Mouse (Mus musculus) embryonic facial prominence, embryonic 12.5 days (tissue): ENCODE measurements around the gene Exoc2. TPM values are rescaled to one million over a fixed set of nuclear protein-coding genes. Genes with fewer than 3 reads are reported as not detected.

Experiments used
- ATAC-seq: fragments of 200-750 bp; cut with Nextera tagmentation; 2 replicates; pipeline ENCODE4 v1.8.0; 2017; ENCODE audit not compliant: insufficient number of reproducible peaks, insufficient read depth, low FRiP score, low TSS enrichment
- H3K27ac ChIP-seq: fragments of 300-500 bp; sonication (generic); 2 replicates; pipeline ENCODE4 v1.5.1; 2016; ENCODE audit warnings: mild to moderate bottlenecking
- H3K27me3 ChIP-seq: fragments of 300-500 bp; sonication (generic); 2 replicates; pipeline ENCODE4 v1.6.1; 2016; ENCODE audit warnings: mild to moderate bottlenecking, moderate library complexity
- H3K36me3 ChIP-seq: fragments of 300-500 bp; sonication (generic); 2 replicates; pipeline ENCODE4 v1.6.1; 2016; ENCODE audit warnings: mild to moderate bottlenecking
- H3K4me1 ChIP-seq: fragments of 300-500 bp; sonication (generic); 2 replicates; pipeline ENCODE4 v1.6.1; 2016
- H3K4me2 ChIP-seq: fragments of 300-500 bp; sonication (generic); replicated peaks from 2 replicates; pipeline ENCODE4 v1.6.1; 2016; ENCODE audit warnings: mild to moderate bottlenecking, moderate library complexity
- H3K4me3 ChIP-seq: fragments of 300-500 bp; sonication (generic); 2 replicates; pipeline ENCODE4 v1.5.1; 2016; ENCODE audit warnings: mild to moderate bottlenecking
- H3K9ac ChIP-seq: fragments of 300-500 bp; sonication (generic); 2 replicates; pipeline ENCODE4 v1.6.1; 2016; ENCODE audit warnings: mild to moderate bottlenecking, moderate library complexity
- H3K9me3 ChIP-seq: fragments of 300-500 bp; sonication (generic); 2 replicates; pipeline ENCODE4 v1.6.1; 2016; ENCODE audit warnings: mild to moderate bottlenecking, moderate library complexity
- WGBS: fragments of 180-500 bp; shearing (Covaris S2); methylation state at CpG from one replicate; pipeline ENCODE4 v1.1.7; 2016; 5-methylcytosine and 5-hydroxymethylcytosine counted together
- polyA plus RNA-seq: library from polyadenylated mRNA; unstranded; fragments of >200 nt; fragmentation: Nextera tagmentation; extraction: Ambion mirVana; gene quantifications from 2 replicates; pipeline ENCODE4 v1.2.1, GENCODE M21; 2016

Exoc2 gene
- polyA plus RNA-seq, 1 experiment from 2014 or later = 40.8 TPM

DNA sequence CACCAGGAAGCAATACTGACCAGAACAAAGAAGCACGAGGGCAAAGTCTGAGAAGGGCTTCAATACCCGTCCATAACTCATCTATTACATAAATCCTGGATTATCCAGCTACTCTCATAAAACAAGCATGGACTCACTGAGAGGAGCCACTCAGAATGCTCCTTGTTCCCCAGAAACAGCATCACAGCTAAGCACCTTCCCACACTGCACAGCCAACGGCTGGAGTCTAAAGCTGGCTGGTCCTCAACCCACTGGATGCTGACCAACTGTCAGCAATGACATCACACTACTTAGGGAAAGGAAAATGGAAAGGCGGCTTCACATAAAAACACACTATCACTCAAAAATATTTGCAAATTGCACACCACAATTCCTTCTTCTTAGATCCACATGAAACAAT lies 5.6 kb downstream of the Exoc2 start:
- WGBS = 63% methylated on average over 4 of the region's 4 CpGs
- Histone ChIP-seq H3K4me1 (peaks cover 20% of the 10 kb centered on the region), H3K27ac (no peak overlapping the region), H3K4me3 (no peak overlapping the region), H3K9ac (no peak overlapping the region), H3K27me3 (no peaks in the 10 kb centered on the region), H3K4me2 (no peak overlapping the region), H3K9me3 (no peaks in the 10 kb centered on the region), H3K36me3 (no peaks in the 10 kb centered on the region)
- ATAC-seq = no peak

DNA sequence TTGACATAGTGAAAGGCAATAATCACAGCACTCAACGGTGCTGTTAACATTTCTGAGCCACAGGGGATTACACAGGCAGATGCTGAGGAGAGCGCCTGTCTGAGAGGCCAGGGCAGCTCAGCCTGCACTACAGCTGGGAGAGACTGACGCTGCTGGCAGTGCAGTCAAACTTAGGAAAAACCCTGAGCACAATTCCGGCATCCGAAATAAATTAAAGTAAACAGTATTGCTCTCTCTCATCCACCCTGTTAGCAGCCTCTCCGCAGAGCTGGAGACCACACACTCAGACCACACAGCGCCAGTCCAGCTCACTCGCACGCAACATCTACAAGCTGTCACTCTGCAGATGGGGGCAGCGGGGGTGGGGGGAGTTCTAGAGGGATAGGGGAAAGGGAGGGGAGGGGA lies 7.4 kb downstream of the Exoc2 start:
- Histone ChIP-seq H3K36me3 (no peaks in the 10 kb centered on the region), H3K27me3 (no peaks in the 10 kb centered on the region), H3K4me3 (no peak overlapping the region), H3K27ac (0 out of 2 replicates have a peak overlapping the region, but pooled peaks have one; percentile 17), H3K9me3 (no peaks in the 10 kb centered on the region), H3K9ac (no peak overlapping the region), H3K4me2 (peak overlapping the region; percentile 42), H3K4me1 (peaks cover 20% of the 10 kb centered on the region)
- 2% methylated on average over 10 of the region's 10 CpGs for WGBS
- ATAC-seq = peak; percentile 86

DNA sequence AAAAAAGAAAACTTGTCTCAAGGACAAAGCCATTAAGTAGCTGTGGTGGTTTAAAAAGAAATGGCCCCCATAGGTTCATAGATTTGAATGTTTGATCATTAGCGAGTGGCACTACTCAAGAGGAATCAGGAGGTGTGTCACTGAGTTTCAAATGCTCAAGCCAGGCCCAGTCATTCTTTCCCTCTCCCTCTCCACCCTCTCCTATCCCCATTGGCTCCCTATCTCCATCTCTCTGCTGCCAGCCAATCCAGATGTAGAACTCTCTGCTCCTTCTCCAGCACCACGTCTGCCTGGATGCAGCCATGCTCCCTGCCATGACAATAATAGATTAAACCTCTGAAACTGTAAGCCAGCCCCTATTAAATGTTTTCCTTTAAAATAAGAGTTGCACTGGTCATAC lies 12.0 kb downstream of the Exoc2 start:
- WGBS = 55% methylated on average over 2 of the region's 2 CpGs
- 0 out of 2 replicates have a peak, but pooled peaks cover 3% of the 10 kb centered on the region for H3K36me3 ChIP-seq
- no peak for ATAC-seq
- H3K27me3 ChIP-seq = no peaks in the 10 kb centered on the region
- H3K9ac ChIP-seq = no peak overlapping the region
- no peaks in the 10 kb centered on the region for H3K9me3 ChIP-seq
- H3K4me2 ChIP-seq = no peak overlapping the region
- H3K4me3 ChIP-seq = no peak overlapping the region
- no peak overlapping the region for H3K27ac ChIP-seq
- H3K4me1 ChIP-seq = peaks cover 10% of the 10 kb centered on the region; the same call in 1 of the 2 replicates

DNA sequence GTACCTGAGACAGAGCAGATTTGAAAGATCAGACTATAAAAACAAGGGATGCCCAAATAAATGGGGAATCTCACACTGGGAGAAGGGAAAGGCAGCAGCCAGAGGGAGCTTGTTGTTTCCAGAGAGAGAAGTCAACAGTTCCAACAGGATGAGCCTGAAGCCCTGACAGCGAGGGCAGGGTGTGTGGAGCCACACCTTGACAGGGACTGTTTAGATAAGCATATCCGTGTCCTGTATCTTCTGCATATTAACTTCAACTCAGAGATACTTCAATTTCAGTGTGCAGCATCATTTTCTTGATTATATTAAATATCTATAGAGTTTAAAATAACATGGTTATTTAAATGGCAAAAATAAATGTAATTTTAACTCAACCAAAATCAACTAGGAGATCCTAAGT lies 13.2 kb downstream of the Exoc2 start:
- Histone ChIP-seq H3K9ac (no peak overlapping the region), H3K27me3 (no peaks in the 10 kb centered on the region), H3K4me3 (no peak overlapping the region), H3K4me1 (0 out of 2 replicates have a peak, but pooled peaks cover 2% of the 10 kb centered on the region), H3K36me3 (0 out of 2 replicates have a peak, but pooled peaks cover 3% of the 10 kb centered on the region), H3K27ac (no peak overlapping the region), H3K9me3 (no peaks in the 10 kb centered on the region), H3K4me2 (no peak overlapping the region)
- no peak for ATAC-seq
- WGBS = 86% methylated on average over 2 of the region's 2 CpGs

DNA sequence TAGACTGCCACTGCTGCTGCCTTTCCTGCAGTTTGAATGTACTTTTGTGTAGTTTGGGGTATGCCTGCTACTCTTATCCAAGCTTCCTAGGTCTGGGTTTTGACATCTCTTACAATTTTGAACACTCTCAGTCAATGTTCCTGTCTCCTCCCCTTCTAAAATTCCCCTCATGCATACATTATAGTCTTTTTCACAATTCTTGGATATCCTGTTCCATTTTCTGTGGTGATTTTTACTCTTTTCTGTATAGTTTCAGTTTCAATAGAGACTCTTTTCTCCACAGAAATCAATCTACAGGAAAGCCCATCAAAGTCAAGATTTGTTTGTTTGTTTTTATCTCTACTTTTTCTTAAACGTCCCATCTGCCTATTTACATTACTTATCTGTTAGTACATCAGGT lies 20.3 kb downstream of the Exoc2 start:
- H3K4me1 ChIP-seq = no peaks in the 10 kb centered on the region
- no peak overlapping the region for H3K4me2 ChIP-seq
- 67% methylated on average over 1 of the region's 1 CpGs for WGBS
- no peaks in the 10 kb centered on the region for H3K36me3 ChIP-seq
- H3K27ac ChIP-seq = no peak overlapping the region
- H3K4me3 ChIP-seq = no peak overlapping the region
- no peak for ATAC-seq
- H3K9ac ChIP-seq = no peak overlapping the region
- H3K9me3 ChIP-seq = no peaks in the 10 kb centered on the region
- no peaks in the 10 kb centered on the region for H3K27me3 ChIP-seq

DNA sequence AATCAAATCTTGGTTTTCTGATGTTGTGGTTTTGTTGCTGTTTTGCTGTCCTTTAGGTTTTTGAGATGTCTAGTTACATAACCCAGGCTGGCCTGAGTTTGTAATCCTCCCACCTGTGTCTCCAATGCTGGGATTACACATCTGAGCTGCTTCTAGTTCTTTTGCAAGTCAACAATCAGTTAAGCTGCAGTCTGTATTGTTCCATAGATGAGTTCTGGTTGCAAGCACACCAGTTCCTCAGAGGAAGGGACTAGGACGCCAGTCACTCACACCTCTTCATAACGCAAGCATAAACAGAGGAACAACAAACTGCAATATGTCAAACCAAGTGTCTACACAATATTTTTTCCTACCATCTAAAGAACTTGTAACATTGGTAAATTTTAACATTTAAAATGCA lies 21.8 kb downstream of the Exoc2 start:
- no peak overlapping the region for H3K4me3 ChIP-seq
- no peak overlapping the region for H3K9ac ChIP-seq
- no peak overlapping the region for H3K27ac ChIP-seq
- H3K36me3 ChIP-seq = 0 out of 2 replicates have a peak, but pooled peaks cover 4% of the 10 kb centered on the region
- H3K27me3 ChIP-seq = no peaks in the 10 kb centered on the region
- H3K9me3 ChIP-seq = no peaks in the 10 kb centered on the region
- no peaks in the 10 kb centered on the region for H3K4me1 ChIP-seq
- H3K4me2 ChIP-seq = no peak overlapping the region
- ATAC-seq = no peak
- 86% methylated on average over 2 of the region's 2 CpGs for WGBS

DNA sequence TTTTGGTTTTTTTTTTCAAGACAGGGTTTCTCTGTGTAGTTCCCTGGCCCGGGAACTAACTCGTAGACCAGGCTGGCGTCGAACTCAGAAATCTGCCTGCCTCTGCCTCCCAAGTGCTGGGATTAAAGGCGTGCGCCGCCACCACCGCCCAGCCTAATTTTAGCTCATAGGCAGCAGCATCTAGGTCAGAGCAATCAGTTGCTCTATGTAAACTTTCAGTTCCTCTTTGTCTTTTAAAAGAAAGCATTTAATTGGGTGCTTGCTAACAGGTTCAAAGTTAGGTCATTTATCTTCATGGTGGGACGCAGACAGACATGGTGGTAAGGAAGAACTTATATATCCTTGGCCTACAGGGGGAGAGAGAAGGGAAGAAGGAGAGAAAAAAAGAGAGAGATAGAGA lies 24.7 kb downstream of the Exoc2 start:
- WGBS = 96% methylated on average over 9 of the region's 9 CpGs
- H3K4me3 ChIP-seq = no peak overlapping the region

DNA sequence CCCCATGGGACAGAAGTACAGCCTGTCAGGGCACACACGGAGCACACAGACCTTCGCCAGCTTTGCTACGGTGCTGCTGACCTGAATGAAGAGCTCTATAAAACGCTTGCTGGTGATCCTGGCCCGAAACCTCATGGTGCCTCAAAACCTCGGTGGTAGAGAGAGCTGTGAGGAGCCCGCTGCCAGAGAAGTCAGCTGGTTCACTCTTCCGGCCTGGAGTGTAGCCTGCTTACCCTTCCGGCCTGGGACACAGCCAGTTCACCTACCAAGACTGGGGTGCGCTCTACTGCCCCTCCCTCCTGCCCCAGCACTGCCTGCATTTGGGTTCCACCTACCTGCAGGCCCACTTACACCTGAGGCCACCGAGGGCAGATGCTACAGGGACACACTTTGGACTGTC lies 26.4 kb downstream of the Exoc2 start, which contains the start of gene Hus1b:
Gene Hus1b, minus strand, starts transcription at position 220 of the 400 bp plus-strand sequence.
- no peaks in the 10 kb centered on the region for H3K27me3 ChIP-seq
- H3K4me3 ChIP-seq = no peak within 1 kb of the TSS
- no peak within 1 kb of the TSS for H3K4me2 ChIP-seq
- no peak within 1 kb of the TSS for H3K9ac ChIP-seq
- H3K36me3 ChIP-seq = 0 out of 2 replicates have a peak, but pooled peaks cover 5% of the 10 kb centered on the region
- H3K4me1 ChIP-seq = no peaks in the 10 kb centered on the region
- H3K9me3 ChIP-seq = no peaks in the 10 kb centered on the region
- ATAC-seq = no peak
- WGBS = 92% methylated on average over 11 of the region's 11 CpGs
- H3K27ac ChIP-seq = no peak within 1 kb of the TSS

More for the DNA sequence above, 24.7 kb downstream of the Exoc2 start:
- Histone ChIP-seq H3K9me3 (no peaks in the 10 kb centered on the region), H3K27me3 (no peaks in the 10 kb centered on the region), H3K4me1 (no peaks in the 10 kb centered on the region), H3K36me3 (0 out of 2 replicates have a peak, but pooled peaks cover 5% of the 10 kb centered on the region), H3K27ac (no peak overlapping the region), H3K4me2 (no peak overlapping the region), H3K9ac (no peak overlapping the region)
- ATAC-seq = no peak

DNA sequence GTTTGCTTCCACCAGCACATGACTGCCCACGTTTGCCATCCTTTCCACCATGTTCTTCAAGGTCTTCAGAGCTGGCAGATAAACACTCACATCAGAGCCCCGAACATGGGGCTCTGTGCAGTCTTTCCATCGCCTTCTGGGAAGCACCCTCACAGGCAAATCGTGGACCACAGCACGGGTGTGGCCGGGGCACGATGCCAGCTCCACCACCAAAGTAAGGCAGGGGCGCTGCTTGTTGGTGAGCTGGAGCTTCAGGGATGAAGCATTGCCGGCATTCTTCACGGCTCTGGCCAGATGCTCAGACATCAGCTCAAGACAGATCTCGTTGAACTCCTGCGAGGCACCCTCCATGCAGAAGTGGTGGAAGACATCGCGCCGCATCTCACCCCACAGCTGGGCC lies 26.8 kb downstream of the Exoc2 start:
- no peak overlapping the region for H3K4me3 ChIP-seq
- H3K9ac ChIP-seq = no peak overlapping the region
- H3K9me3 ChIP-seq = no peaks in the 10 kb centered on the region
- WGBS = 95% methylated on average over 15 of the region's 15 CpGs
- H3K36me3 ChIP-seq = 0 out of 2 replicates have a peak, but pooled peaks cover 5% of the 10 kb centered on the region
- no peaks in the 10 kb centered on the region for H3K27me3 ChIP-seq
- H3K4me2 ChIP-seq = no peak overlapping the region
- no peak for ATAC-seq
- H3K27ac ChIP-seq = no peak overlapping the region
- H3K4me1 ChIP-seq = no peaks in the 10 kb centered on the region

DNA sequence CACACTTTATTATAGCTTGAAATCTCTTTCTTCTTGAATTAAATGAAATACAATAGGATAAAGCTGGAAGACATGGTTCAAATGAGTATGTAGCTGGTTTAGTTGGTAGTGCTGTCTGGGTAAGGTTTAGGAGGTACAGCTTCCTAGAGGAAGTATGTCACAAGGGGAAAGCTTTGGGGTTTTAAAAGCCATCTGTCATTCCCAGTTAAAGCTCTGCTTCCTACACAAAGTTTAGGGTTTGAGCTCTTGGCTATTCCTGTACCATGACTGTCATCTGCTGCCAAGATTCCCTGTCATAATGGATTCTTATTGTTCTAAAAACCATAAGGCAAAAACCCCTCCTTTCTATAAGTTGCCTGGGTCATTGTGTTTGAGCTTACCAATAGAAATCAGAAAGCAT lies 28.1 kb downstream of the Exoc2 start:
- Histone ChIP-seq H3K27ac (no peak overlapping the region), H3K9me3 (no peaks in the 10 kb centered on the region), H3K9ac (no peak overlapping the region), H3K4me1 (no peaks in the 10 kb centered on the region), H3K36me3 (0 out of 2 replicates have a peak, but pooled peaks cover 5% of the 10 kb centered on the region), H3K4me2 (no peak overlapping the region), H3K4me3 (no peak overlapping the region), H3K27me3 (no peaks in the 10 kb centered on the region)
- ATAC-seq = no peak

DNA sequence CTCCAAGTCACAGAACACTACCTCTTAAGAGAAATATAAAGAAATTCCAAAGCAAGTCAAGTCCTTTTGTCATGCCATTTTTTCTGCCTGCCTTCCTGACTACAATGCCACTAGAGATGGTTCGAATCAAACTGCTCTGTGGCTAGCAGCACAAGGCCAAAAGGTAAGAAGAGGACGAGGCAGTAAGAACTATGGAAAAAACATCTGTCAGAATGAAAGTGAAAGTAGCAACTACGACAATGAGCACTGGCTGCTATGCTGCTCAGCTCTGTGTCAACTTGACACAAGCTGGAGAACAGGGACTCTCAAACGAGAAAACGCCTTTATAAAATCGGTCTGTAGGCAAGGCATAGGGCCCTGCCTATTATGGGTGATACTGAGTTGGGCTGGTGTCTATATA lies 40.9 kb downstream of the Exoc2 start:
- no peak overlapping the region for H3K4me3 ChIP-seq
- H3K27ac ChIP-seq = no peak overlapping the region
- ATAC-seq = no peak
- H3K4me1 ChIP-seq = no peaks in the 10 kb centered on the region
- WGBS = 85% methylated on average over 6 of the region's 6 CpGs
- H3K36me3 ChIP-seq = peaks cover 7% of the 10 kb centered on the region; the same call in 1 of the 2 replicates
- no peaks in the 10 kb centered on the region for H3K27me3 ChIP-seq
- no peaks in the 10 kb centered on the region for H3K9me3 ChIP-seq
- no peak overlapping the region for H3K9ac ChIP-seq
- H3K4me2 ChIP-seq = no peak overlapping the region

DNA sequence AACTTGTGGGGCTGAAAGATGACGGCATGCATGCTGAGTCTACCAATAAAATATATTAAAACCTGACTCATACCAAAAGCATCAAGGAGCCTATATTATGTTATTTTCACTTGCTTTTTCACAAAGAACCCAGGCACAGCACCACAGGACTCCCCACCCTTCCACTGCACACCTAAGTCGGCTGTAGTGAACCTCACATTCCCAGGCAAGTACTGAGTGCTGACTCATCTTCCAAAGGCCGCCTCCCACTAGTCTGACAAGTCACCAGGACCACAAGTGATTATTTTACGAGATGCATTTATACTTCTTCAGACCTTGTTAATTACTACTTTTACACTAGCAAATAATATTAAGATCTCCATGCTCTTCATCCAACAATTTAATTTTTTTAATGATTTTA lies 42.3 kb downstream of the Exoc2 start:
- no peaks in the 10 kb centered on the region for H3K4me1 ChIP-seq
- WGBS = 76% methylated on average over 4 of the region's 4 CpGs
- H3K27me3 ChIP-seq = no peaks in the 10 kb centered on the region
- no peak overlapping the region for H3K4me3 ChIP-seq
- H3K36me3 ChIP-seq = peaks cover 7% of the 10 kb centered on the region
- H3K27ac ChIP-seq = no peak overlapping the region
- no peak overlapping the region for H3K9ac ChIP-seq
- no peaks in the 10 kb centered on the region for H3K9me3 ChIP-seq
- ATAC-seq = no peak
- H3K4me2 ChIP-seq = no peak overlapping the region

DNA sequence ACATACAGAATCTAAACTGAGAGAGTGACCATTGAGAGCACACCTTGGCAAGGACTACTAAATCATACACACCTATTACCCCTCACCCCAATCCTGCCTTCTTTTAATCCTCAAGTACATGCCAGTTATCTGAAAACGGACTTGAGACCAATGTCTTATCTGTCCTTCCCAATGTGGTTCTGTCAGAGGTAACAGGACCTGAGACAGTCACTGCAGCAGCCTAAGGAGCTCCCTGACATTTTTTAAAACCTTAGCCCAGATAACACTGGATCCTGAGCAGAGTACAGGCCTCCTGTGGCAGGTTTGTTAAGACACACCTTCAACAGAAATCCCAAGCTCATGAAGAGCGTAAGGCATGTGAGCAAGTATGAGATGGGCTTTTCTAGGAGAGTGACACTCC lies 44.8 kb downstream of the Exoc2 start:
- no peak overlapping the region for H3K4me3 ChIP-seq
- H3K4me2 ChIP-seq = no peak overlapping the region
- no peak overlapping the region for H3K9ac ChIP-seq
- H3K36me3 ChIP-seq = peaks cover 12% of the 10 kb centered on the region
- WGBS = 92% methylated on average over 2 of the region's 2 CpGs
- no peak overlapping the region for H3K27ac ChIP-seq
- H3K27me3 ChIP-seq = no peaks in the 10 kb centered on the region
- no peaks in the 10 kb centered on the region for H3K9me3 ChIP-seq
- no peak for ATAC-seq
- no peaks in the 10 kb centered on the region for H3K4me1 ChIP-seq
